In genomic region chr19:15950225-15950624, GRCm38 (mm10) we compare ENCODE assay signal across 18 mouse cellular contexts. TPM values are rescaled to one million over a fixed set of nuclear protein-coding genes. Genes with fewer than 3 reads are reported as not detected.
DNase-seq lines count a peak whose midpoint lies in the region; ATAC-seq and TF ChIP-seq lines count a peak whose summit lies in the region.
"Had no signal": no experiment of that assay in that cellular context is flagged by ENCODE, and none has a peak within 500 bp of the region (broad histone marks: within the 10 kb centered on the region; RNA-seq: fewer than 3 reads in every experiment).

No protein-coding gene starts in this region.

- intact Hi-C loops in heart, adult 2 months (cut with DNase I) = no loop called here
- intact Hi-C loops in left cerebral cortex, adult 2 months (cut with DNase I) = no loop called here

- H3K79me2 ChIP-seq in heart, adult 2 months (replicated peaks; ENCODE audit: control insufficient read depth, insufficient read depth, low read length) = no peaks in the 10 kb centered on the region

- H3K9ac ChIP-seq in heart, adult 2 months (ENCODE audit: low read depth, low read length) = no peak overlapping the region
- H3K9ac ChIP-seq in kidney, embryonic 14.5 days (ENCODE audit: low read depth, low read length) = no peak overlapping the region
- no peak overlapping the region for H3K9ac ChIP-seq in embryonic facial prominence, embryonic 15.5 days
- H3K9ac ChIP-seq: embryonic facial prominence, embryonic 12.5 days; forebrain, embryonic 15.5 days had no signal

- H3K4me2 ChIP-seq in kidney, embryonic 14.5 days (replicated peaks; ENCODE audit: low read depth, low read length) = no peak overlapping the region
- no peak overlapping the region for H3K4me2 ChIP-seq in embryonic facial prominence, embryonic 15.5 days (replicated peaks)
- H3K4me2 ChIP-seq: embryonic facial prominence, embryonic 12.5 days; forebrain, embryonic 15.5 days had no signal

- H3K27ac ChIP-seq in heart, adult 2 months = no peak overlapping the region
- no peak overlapping the region for H3K27ac ChIP-seq in kidney, embryonic 14.5 days (ENCODE audit: low read depth, low read length)
- no peak overlapping the region for H3K27ac ChIP-seq in embryonic facial prominence, embryonic 15.5 days (replicated peaks)
- no peak overlapping the region for H3K27ac ChIP-seq in left cerebral cortex, adult 2 months
- H3K27ac ChIP-seq: embryonic facial prominence, embryonic 12.5 days; forebrain, embryonic 15.5 days; macrophage had no signal

- peak; percentile 85 for DNase-seq in heart, adult 11 months
- no peak for DNase-seq in heart, adult 2 months
- no peak for DNase-seq in kidney, adult 11 months
- peak; percentile 75 for DNase-seq in ES-CJ7 (ENCODE audit: low read depth, low spot score)
- no peak for DNase-seq in left cerebral cortex, adult 2 months (ENCODE audit: extremely low spot score in 1 of 2, low spot score in 2 of 2)
- DNase-seq in cerebellum, adult 8-10 months = no peak
- DNase-seq: B cell, adult 2 months; cerebellum, adult 9-11 months; gastrocnemius, postnatal 14 days; liver; right cerebral cortex, postnatal 25 days; thymus, postnatal 14 days had no signal

- 39% methylated on average over 3 of the region's 3 CpGs for WGBS in heart, adult 2 months
- 66% methylated on average over 3 of the region's 3 CpGs for WGBS in kidney, embryonic 14.5 days
- 80% methylated on average over 3 of the region's 3 CpGs for WGBS in embryonic facial prominence, embryonic 15.5 days

- no peak for TF ChIP-seq EP300 in heart, adult 2 months (IDR thresholded peaks at IDR 0.05; ENCODE audit: insufficient read depth, low read depth, low read length)

- H3K4me1 ChIP-seq in heart, adult 2 months (ENCODE audit: control insufficient read depth, insufficient read depth, low read length) = no peaks in the 10 kb centered on the region
- no peaks in the 10 kb centered on the region for H3K4me1 ChIP-seq in kidney, embryonic 14.5 days (ENCODE audit: control insufficient read depth, insufficient read depth, low read length)
- H3K4me1 ChIP-seq in embryonic facial prominence, embryonic 15.5 days = no peaks in the 10 kb centered on the region
- H3K4me1 ChIP-seq: embryonic facial prominence, embryonic 12.5 days; forebrain, embryonic 15.5 days had no signal

- TF ChIP-seq POLR2A in heart, adult 2 months (IDR thresholded peaks at IDR 0.05; ENCODE audit: insufficient read depth, low read depth, low read length) = no peak

- H3K27me3 ChIP-seq in heart, adult 2 months (ENCODE audit: control insufficient read depth, insufficient read depth, low read length) = no peaks in the 10 kb centered on the region
- H3K27me3 ChIP-seq in kidney, embryonic 14.5 days (ENCODE audit: control insufficient read depth, insufficient read depth, low read length) = no peaks in the 10 kb centered on the region
- H3K27me3 ChIP-seq in embryonic facial prominence, embryonic 15.5 days = no peaks in the 10 kb centered on the region
- H3K27me3 ChIP-seq: embryonic facial prominence, embryonic 12.5 days; forebrain, embryonic 15.5 days had no signal

- no peaks in the 10 kb centered on the region for H3K36me3 ChIP-seq in heart, adult 2 months (ENCODE audit: control insufficient read depth, insufficient read depth, low read length)
- H3K36me3 ChIP-seq in kidney, embryonic 14.5 days (ENCODE audit: control insufficient read depth, insufficient read depth, low read length) = peaks cover 6% of the 10 kb centered on the region; the same call in 1 of the 2 replicates
- peaks cover 6% of the 10 kb centered on the region for H3K36me3 ChIP-seq in embryonic facial prominence, embryonic 15.5 days

- TF ChIP-seq CTCF in heart, adult 2 months (IDR thresholded peaks at IDR 0.05) = no peak
- no peak for TF ChIP-seq CTCF in left cerebral cortex, adult 2 months (IDR thresholded peaks at IDR 0.05)

- no peaks in the 10 kb centered on the region for H3K9me3 ChIP-seq in kidney, embryonic 14.5 days (ENCODE audit: control insufficient read depth, low read length)
- H3K9me3 ChIP-seq in embryonic facial prominence, embryonic 15.5 days (replicated peaks) = no peaks in the 10 kb centered on the region
- H3K9me3 ChIP-seq: embryonic facial prominence, embryonic 12.5 days; forebrain, embryonic 15.5 days; G1E had no signal

- no peak overlapping the region for H3K4me3 ChIP-seq in heart, adult 2 months
- no peak overlapping the region for H3K4me3 ChIP-seq in kidney, embryonic 14.5 days (ENCODE audit: low read length)
- H3K4me3 ChIP-seq in embryonic facial prominence, embryonic 15.5 days (replicated peaks) = no peak overlapping the region
- no peak overlapping the region for H3K4me3 ChIP-seq in left cerebral cortex, adult 2 months
- H3K4me3 ChIP-seq: embryonic facial prominence, embryonic 12.5 days; forebrain, embryonic 15.5 days had no signal

- ATAC-seq in kidney, embryonic 14.5 days (ENCODE audit: low FRiP score, low TSS enrichment) = 0 out of 2 replicates have a peak, but pooled peaks have one; percentile 7
- peak; percentile 67; the same call in 1 of the 2 replicates for ATAC-seq in embryonic facial prominence, embryonic 15.5 days (ENCODE audit: insufficient number of reproducible peaks, low FRiP score, low TSS enrichment, low read depth)
- ATAC-seq: forebrain, embryonic 15.5 days had no signal

RNA-seq across cellular contexts. Expression of gene Psat1, which starts 3.1 kb away (rescaled TPM):
- 1 to 10 TPM; 2.3 to 3.5 TPM for total RNA-seq in heart, adult 2 months (2021)
- polyA plus RNA-seq in heart, adult 2 months (2012; rRNA removed) = 2.4 and 2.8 TPM in 2 replicates
- polyA plus RNA-seq in kidney, embryonic 14.5 days (2014; fragmentation: Nextera tagmentation; extraction: Ambion mirVana) = 88.6 and 116 TPM in 2 replicates
- polyA plus RNA-seq in embryonic facial prominence, embryonic 15.5 days (2015; fragmentation: Nextera tagmentation; extraction: Ambion mirVana) = 116 and 122 TPM in 2 replicates
- 10 to 100 TPM; 94.6 to 97.5 TPM for total RNA-seq in left cerebral cortex, adult 2 months (2021)

RNA-seq across cellular contexts. Expression of gene Cep78, which starts 34.6 kb away (rescaled TPM):
- 1 to 10 TPM; 3.6 to 3.8 TPM for total RNA-seq in heart, adult 2 months (2021)
- 1.6 and 2.4 TPM in 2 replicates for polyA plus RNA-seq in heart, adult 2 months (2012; rRNA removed)
- polyA plus RNA-seq in kidney, embryonic 14.5 days (2014; fragmentation: Nextera tagmentation; extraction: Ambion mirVana) = 20.2 and 36.0 TPM in 2 replicates
- polyA plus RNA-seq in embryonic facial prominence, embryonic 15.5 days (2015; fragmentation: Nextera tagmentation; extraction: Ambion mirVana) = 22.2 and 27.3 TPM in 2 replicates
- 1 to 10 TPM; 8.9 to 9.3 TPM for total RNA-seq in left cerebral cortex, adult 2 months (2021)

Comparison
In these comparisons a context has a peak if more than half of its experiments do, and no peak if none do; other contexts are left out.
1. DNase-seq: peak in heart, adult 11 months (single experiment) and ES-CJ7 (single experiment); none in heart, adult 2 months (0 of 2), kidney, adult 11 months (single experiment), left cerebral cortex, adult 2 months (0 of 2) and cerebellum, adult 8-10 months (single experiment).
2. RNA of gene Psat1, which starts 3.1 kb away (polyA plus RNA-seq): 116 to 122 TPM in embryonic facial prominence, embryonic 15.5 days and 88.6 to 116 TPM in kidney, embryonic 14.5 days; 2.4 to 2.8 TPM in heart, adult 2 months; every median in the first group is over 10 times any median in the second.